Mouse (Mus musculus) spleen, adult 12 weeks (tissue): ENCODE data around the gene Zfp579.
"Not testable (repeated sequence)": the region's sequence is repeated elsewhere in the genome, so short reads cannot be mapped to it uniquely, and the experiment has no call there.

Experiments used
- DNase-seq: peaks from one replicate; pipeline ENCODE4 v3.0.0; 2022; ENCODE audit warnings: low spot score

Zfp579 gene

DNA sequence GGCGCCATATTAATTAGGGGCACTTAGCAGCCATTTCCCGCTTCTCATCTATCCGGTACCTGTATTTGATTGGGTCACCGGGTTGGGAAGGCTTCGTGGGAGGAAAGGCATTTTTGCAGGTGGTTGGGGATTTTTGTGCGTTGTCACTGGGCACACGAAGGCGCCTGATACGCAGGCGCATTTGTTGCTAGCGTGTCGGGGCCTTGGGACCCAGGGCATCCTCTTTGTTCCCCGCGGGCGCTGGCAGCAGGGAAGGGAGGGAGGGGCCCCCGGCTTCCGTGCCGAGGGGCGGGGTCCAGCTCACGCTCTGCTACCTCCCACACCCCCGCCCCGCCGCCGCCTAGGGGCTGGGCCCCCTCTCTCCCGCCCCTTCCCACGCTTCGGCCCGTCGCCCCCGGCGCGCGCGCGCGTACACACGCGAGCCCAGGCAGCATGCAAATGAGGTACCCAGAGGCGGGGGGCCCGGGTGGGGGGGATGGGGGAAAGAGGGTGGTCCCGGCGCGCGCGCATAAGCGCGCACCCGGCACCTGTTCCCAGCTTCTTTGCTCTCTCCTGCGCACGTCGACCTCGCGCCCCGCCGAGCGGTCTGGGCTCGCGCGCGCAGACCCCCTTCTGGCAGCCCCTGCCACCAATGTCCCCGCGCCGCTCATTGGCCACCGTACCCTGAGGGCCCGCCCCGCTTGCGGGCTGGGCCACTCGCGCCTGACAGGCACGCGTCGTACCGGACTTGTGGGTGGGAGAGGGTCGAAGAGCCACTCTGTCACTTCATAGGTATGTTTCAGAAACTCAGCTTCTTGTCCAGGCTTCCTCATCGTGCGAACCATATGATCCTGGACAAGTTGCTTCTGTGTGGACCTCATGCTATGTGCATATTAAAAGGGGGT is 19.4 kb upstream of the Zfp579 start, which contains the start of gene Gm44973:
TSS of gene Gm44973 (plus strand) at position 379 of the 884 bp plus-strand sequence.
- peak; percentile 86 for DNase-seq

DNA sequence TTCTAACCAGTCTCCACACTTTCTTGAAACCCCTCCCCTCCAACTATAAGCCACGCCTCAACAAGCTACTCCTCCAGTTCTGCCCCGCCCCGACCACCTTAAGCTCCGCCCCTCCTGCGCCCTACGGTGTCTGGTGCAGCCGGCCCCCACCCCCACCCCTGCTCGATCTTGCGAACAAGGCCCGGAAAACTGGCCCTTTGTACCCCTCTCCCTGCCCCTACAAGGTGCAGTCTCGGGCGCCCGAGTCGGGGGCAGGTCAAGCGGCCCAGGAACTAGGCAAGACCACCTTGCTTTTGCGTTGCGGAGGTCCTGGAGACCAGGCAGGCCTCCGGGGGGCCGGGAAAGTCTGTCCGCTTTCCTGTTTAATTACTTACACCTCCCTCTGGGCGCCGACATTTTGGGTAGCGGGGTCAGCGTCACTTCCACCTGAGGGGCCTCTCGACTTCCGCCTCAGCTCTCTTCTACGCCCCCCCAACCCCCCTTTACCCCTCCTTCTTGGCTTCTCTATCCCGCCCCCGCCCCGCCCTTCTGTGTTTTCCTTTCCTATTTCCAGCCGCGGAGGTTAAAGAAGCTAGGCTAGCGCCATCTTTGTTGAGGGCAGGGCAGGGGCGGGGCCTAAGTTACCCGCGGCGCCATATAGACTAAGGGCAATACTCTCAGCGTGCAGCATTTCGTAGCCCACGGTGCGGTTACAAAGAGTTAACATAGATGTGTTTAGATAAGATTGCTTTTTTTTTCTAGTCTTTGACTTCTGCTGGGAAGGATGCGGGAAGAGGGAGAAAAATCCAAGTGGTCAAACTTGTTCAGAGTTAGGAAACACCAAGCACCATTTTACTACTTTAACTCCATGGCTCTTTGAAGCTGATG is 18.5 kb upstream of the Zfp579 start, which contains the start of the genes Zfp524 and Fiz1:
TSS of gene Zfp524 (plus strand) at position 165 of the 867 bp plus-strand sequence.
TSS of gene Fiz1 (minus strand) at position 447 of the 867 bp plus-strand sequence.
- DNase-seq: peak; percentile 93

DNA sequence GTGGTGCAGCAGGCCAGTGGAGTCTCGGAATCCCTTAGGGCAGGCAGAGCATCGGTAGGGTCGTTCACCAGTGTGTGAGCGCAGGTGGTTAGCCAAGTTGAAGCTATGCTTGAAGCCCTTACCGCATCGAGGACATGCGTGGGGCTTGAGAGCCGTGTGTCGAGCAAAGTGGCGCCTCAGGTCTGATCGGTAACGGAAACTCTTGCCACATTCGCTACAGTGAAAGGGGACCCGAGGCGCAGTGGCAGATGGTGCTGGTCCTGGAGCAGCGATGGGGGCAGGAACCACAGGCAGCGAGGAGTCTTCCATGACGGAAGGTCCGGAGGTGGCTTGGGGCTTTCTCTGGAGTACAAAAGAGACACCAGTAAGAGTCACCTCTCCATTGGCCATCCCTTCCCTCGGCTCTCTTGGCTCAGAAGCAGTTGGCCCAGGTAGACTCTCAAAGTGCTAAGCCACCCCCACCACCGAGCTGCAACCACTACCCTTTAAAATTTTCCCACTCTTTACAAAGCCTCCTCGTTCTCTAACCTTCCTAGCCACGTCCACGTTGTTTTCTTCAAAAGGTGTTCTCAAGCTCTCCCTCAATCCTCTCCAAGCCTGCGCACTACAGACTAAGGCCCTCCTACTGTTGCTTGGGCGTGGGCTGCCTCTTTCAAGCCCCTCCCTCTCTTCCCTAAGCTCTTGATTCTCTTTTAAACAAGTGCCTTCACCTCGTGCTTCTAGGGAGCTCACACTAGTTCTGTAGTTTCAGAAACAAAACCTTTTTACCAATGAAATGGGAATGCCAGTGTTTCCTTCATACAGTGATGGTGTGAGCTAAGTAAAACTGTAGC is 16.9 kb upstream of the Zfp579 start:
- no peak for DNase-seq

DNA sequence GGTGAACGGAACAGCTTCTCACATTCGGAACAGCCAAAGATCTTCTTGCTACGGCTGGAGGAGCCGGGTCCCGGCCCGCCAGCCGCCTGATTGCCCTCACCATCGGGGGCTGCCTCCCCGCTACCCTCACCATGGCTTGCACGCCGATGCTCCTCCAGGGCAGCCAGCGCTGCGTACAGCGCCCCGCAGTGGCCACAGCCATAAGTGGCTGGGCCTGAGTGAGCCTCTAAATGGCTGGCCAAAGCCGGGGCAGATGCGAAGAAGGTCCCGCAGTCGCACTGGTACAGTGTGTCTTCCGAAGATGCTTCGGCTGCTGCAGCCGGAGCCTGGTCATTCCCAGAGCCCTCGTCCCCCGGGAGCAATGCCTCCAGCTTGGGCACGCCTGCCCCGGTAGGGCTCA is 12.3 kb upstream of the Zfp579 start:
- DNase-seq: no peak

DNA sequence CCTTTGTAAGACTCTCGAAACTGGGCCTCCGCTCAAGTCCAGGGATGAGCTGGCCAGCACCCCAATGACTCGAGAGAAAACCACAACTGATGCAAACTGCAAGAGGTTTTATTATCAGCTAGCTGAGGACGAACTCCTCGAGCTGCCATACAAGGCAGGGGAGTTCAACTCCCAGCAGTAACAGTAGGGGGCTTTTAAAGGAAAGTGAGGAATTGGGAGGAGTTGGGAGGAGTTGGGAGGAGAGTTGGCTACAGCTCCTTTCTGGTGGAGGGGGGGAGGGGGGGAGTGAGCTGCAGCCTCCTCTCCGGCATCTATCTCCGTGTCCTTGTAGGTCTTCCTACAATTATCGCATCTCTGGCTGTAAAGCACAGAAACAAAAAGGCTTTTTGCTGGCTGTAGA is 6.9 kb upstream of the Zfp579 start:
- DNase-seq: not testable (repeated sequence)

DNA sequence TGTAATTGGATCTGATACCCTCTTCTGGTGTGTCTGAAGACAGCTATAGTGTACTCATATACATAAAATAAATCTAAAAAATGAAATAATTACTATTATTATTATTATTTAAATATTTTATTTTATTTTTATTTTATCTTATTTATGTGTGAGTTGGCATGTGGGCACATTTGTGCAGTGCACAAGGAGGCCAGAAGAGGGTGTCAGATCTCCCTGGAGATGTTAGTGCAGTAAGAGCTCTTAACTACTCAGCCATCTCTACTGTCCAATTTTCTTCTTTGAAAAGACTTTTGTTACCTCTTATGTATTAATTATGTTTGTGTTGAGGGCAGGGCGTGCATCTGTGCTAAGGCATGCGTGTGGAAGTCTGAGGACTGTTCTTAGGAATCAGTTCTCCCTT is 3.9 kb upstream of the Zfp579 start:
- no peak for DNase-seq

DNA sequence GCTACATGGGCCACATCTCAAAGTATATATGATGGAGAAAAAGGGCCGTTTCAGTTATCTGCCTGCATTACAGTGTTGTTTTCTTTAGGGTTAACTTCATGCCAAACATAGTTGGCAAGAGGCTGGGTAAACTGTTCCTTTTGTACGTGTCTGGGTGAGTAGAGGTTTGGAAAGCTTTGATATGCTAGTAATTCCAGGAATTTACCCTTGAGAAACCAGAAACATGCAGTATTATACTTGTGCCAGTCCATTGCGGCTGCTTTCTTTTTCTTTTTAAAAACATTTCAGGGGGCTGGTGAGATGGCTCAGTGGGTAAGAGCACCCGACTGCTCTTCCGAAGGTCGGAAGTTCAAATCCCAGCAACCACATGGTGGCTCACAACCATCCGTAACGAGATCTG is 976 bp upstream of the Zfp579 start:
- no peak for DNase-seq

DNA sequence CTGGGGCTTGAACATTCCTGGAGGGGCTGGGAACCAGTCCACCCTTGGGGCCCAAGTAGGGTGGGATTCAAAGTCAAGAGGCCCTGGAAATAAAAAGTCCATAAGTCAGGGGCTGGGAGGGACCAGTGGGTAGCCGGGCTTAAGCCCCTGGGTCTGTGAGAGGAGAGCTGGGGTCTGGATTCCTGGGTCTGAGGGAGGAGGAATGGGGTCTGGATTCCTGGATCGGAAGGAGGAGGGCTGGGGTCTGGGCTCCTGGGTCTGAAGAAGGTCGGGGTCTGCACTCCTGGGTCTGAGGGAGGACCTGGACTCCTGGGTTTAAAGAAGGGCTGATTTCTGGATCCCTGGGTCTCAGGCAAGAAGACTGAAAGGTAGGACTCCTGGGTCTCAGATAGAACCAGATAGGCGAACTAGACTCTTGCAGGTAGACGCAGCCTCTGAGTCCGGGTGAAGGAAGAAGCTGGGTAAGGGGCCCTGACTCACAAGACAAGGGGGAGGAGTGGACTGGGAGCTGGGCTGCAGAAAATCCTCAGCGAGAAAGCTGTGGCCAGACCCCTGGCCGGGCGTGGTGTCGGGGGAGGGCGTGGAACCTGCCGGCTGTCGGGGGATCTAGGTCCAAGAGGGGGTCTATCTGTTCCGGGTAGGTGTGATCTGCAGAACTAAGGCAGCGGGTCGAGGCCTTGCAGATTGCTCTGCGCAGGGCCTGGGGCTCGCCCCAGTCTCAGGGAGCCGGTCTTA is 523 bp downstream of the Zfp579 start:
- no peak for DNase-seq

DNA sequence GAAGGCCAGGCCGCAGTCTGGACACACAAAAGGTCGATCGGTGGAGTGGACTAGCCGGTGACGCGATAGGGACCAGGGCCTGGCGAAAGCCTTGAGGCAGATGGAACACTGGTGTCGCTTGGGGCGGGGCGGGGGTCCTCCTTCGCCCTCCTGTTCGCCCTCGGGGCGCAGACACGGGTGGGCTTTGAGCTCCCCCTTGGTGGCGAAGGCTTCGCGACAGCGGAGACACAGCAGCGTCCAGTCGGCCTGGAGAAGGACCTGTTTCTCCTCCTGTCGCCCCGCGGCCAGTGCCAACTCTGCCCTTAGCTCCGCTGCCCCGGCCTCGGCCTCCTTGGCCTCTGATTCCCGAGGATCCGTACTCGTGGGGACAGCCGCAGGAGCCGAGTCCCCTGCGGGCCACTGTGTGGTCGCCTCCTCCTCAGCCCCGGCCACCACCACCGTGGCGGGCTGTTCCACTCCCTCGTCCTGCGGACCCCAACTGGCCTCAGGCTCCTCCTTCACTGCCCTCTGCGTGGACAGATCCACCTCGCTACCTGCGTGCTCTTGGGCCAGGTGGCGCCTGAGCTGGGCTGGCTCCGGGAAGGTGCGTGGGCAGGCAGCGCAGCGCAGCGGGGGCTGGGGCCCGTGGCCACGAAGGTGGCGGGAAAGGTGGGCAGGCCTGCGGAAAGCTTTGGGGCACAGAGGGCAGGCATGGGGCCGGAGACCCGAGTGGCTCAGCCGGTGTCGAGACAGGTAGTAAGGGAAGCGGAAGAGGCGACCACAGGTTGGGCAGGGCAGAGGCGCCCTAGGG is 1.8 kb downstream of the Zfp579 start:
- no peak for DNase-seq

DNA sequence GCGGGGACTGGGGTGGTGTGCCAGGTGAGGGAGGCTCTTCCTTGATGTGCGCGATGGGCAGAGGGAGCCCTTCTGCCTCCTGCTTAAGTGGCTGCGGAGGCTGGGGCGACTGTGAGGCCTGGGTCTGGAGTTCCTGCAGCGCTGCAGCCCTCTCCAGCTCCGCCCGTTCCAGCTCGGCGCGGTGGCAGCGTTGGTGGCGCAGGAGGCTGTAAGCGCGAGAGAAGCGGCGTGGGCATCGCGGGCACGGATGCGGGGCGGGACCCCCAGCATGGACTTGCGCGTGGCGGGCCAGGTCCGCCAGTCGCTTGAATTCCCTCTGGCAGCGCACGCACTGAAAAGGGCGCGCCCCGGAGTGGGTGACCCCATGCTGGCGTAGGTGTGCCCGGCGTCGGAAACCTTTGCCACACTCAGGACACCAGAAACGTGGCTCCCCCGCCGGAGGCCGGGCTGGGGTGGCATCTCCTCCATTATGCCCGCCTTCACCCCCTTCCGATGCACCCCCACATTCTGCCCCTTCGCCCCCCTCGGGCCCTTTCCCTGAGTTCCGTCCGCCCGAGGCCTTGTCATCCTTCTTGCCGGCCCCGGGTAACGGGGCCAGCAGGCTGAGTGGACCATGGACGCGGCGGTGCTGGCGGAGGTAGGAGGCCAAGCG is 2.5 kb downstream of the Zfp579 start:
- DNase-seq: no peak

DNA sequence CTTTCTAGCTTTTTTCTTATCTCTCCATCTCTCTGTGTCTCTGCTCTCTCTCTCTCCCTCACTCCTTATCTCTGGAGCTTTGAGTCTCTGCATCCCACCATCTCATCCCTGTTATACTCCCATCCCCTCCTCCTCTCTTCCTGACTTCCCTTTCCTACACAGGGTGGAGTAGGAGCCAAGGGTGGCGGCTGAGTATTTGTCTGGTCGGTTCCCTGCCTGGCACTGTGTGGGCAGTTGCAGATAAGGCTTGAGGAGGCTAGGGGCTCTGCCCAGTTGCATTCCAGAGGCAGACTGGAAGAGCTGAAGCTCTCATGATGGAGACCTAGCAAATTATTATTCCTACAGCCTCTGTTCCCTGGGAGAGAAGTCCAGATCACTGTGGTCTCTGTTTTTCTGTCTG is 7.7 kb downstream of the Zfp579 start:
- DNase-seq: no peak

DNA sequence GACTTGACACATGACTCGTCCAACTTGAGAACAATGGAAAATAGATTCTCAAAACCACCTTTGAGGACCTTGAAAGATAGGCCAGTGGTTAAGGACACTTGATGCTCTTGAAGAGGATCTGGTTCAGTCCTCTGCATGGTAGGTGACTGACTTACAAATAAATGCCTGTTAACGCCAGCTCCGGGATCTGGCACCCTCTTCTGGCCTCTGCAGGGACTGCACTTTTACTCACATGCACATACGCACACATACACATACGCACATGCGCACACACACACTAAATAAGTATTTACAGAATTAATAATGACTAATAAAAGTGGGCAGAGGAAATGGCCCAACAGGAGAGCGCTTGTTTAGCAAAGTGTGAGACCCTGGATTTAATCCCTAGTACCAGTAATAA is 19.1 kb downstream of the Zfp579 start:
- DNase-seq: no peak

DNA sequence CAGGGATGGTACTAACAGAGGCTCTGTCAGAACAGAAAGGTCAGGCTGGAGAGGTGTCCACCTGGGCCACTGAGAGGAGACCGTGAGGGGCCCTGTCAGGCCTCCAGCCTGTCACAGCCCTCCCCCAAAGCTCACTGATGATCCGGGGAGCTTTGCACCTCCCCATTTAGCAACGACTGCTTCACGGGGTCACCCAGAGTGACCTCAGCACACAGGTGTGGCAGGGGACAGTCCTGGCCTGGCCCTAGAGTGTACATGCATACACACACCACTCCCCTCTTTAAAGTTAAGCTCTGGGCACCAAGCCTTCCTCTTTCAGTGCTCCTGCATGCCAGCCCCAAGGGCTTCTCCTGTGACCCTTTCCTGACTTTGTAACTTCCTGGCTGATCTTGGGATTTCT is 20.5 kb downstream of the Zfp579 start:
- DNase-seq: no peak

DNA sequence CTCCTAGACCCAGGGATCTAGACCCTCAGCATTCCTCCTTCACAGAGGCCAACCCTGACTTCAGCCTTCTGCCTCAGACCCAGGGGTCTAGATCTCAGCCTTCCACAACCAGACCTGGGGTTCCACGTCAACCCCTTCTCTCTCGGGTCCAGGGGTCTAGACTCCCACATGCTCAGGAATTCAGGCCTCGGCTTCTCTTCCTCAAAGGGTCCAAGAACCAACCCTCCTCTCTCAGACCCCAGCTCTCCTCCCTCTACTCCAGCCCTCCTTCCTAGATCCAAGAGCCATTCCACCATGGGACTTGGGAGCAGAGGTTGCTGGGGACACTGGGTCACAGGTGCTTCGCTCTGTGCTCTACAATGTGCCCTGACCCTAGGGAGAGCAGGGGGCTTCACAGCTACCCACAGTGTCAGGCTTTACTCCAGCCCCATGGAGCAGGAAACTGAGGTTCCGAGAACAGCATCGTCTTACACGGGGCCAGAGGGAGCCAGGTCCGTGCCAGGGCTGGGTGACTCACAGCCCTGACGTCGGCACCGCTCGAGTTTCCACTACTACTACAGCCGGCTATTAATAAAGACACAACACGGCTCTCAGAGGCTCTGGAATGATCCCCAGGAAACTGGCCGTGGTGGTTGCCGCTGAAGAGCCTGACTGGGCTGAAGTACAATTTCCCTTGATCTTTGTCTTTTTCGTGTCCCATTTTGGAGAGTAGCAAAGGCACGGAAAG is 23.5 kb downstream of the Zfp579 start:
- no peak for DNase-seq

DNA sequence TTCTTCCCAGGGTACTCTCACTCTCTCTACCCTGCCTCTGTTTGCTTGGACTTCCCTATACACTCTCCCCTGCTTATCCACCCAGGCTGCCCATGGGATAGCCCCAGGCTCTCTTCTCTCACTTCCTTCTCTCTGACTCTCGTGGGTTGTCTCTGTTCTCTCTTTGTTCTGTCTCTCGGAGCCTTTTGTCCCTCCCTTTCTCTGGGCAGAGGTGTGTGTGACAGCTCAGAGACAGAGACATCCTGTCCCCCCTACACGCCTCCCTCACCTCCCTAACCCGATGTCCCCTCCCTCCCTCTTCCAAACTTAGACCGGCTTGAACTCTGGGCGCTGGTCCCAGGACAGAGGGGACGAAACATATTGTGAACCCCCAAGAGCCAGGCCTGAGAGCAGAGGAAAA is 24.2 kb downstream of the Zfp579 start:
- no peak for DNase-seq

DNA sequence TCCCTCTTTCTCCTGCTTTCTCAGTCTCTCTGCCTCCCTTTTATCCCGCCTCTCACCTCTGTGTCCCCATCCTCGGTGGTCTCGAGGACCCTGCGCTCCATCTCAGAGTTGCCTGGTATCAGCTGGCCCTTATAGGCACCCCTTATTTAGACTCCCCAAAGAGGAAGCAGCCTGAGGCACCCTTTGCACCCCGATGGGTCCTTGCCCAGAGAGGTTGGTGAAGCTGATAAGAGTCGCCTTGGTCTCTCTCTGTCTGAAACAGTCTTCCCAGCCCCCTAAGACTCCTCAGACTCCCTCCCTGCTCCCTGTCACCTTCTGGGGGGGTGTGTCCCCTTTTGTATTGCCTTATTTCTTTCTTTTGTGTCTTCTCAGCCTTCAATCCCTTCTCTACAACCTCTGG is 24.9 kb downstream of the Zfp579 start, which contains the start of gene Sbk3:
TSS of gene Sbk3 (minus strand) at position 101 of the 400 bp plus-strand sequence.
- no peak for DNase-seq

DNA sequence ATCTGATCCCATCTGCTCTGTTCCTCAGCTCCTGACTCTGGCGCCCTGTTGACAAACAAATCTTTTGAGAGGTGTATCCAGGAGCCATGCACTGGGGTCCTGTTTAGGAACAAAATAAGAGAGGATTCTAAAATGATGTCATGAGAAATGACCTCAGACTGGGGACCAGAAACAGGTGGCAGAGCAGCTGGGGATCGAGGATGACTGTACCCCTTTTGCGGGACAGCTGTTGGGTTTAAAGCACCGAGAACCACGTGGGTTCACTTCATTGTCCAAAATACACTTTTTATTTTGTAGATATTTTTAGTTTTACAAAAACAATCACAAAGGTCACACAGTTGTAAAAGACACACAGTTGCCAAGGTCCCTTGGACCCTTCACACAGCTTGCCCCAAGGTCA is 31.0 kb downstream of the Zfp579 start:
- DNase-seq: no peak

DNA sequence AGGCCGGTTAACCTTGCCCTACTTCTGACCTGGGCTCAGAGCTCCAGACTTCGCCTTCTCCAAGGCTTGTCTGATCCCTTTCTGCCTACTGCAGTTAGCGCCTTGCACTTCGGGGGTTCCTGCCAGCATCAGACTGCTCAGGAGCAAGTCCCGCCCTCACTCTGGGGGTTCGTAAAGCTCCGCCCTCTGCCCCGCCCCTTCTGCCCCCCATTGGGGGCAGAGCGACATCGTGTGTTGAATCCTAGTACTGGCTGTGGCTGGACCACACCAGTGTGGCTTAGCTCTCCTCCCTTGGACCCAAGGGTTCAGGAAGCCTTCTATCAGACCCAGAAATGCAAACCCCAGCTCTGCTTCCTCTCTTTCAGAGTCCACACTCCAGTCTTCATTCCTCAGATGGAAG is 31.7 kb downstream of the Zfp579 start, which contains the start of gene Sbk2:
TSS of gene Sbk2 (minus strand) at position 135 of the 400 bp plus-strand sequence.
- DNase-seq: peak; percentile 45

DNA sequence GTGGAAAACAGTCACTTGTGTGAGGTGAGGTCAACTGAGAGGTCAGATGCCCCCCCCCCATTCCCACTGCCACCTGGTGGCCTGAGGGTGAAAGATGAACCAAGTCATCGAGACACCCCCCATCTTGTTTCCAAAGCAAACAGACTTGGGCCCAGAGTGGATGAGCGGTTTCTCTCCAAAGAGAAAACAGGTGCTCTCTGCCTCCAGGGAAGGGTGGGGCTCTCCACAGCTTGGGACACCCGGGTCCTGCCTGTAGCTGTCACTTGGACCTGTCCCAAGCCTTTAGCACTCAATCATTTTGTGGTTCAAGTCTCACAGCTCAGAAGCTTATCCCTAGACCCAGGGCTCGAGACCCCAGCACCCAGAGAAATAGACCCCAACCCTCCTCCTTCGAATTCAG is 32.4 kb downstream of the Zfp579 start:
- no peak for DNase-seq
